Mouse (Mus musculus): ENCODE data around the gene Ssbp4.
A peak's percentile ranks its signal among the peaks of the same experiment; 100 is the strongest.
"Not testable (repeated sequence)": the region's sequence is repeated elsewhere in the genome, so short reads cannot be mapped to it uniquely, and the experiment has no call there.

The Ssbp4 gene

GRCm38 (mm10) chr8:70587955-70588354 lies 20.7 kb downstream of the Ssbp4 start:
- not testable (repeated sequence) for DNase-seq (ENCODE audit: low spot score in 2 of 2)

DNA sequence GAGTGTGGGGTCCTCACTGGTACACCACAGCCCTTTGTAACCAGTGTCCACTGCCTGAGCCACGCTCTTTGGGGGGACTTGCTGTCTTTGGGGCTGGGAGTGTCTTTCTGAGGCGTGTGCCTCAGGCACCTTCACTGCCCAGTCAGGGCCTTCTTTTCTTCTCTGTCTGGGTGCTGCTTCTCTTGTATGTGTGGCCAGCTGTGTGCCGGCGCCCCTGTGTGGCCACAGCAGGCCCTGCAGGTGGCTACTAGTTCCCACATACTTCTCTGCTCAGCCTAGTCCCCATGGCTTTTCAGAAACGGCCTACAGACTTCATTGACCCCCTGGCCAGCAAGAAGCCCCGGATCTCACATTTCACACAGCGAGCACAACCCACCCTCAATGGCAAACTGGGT lies 23.4 kb downstream of the Ssbp4 start:
- peak in 1 of 2 experiments; percentile 73 for DNase-seq (ENCODE audit: low spot score in 2 of 2)

DNA sequence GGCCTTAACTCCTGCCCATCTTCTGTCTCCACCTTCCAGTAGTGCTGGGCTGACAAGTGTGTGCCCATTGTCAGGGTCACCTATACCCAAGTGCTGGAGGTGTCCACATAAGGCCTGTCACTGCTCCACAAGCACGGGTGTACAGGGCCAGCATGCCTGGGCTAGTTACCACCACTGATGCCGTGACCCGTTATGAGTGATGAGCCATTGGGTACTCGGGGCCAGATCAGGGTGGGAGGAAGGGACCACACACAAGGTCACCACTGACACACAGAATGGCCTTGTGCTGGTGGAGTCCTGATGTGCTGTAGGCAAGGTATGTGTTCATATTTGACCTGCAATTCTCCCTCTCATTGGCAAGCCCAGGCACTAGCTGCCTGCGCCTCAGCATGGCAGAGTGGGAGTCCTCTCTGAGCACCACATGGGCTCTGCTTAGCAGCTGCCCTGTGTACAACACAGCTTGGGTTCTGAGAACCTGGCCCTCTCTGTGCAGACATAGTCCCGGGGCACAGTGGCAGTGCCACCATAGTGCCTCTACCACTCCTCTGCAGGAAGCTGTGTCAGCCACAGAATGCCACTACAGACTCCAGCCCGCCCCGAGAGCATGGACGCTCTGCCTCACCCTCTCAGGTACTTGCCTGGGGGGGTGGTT lies 23.9 kb downstream of the Ssbp4 start:
- DNase-seq (ENCODE audit: low spot score in 2 of 2), result no peak

DNA sequence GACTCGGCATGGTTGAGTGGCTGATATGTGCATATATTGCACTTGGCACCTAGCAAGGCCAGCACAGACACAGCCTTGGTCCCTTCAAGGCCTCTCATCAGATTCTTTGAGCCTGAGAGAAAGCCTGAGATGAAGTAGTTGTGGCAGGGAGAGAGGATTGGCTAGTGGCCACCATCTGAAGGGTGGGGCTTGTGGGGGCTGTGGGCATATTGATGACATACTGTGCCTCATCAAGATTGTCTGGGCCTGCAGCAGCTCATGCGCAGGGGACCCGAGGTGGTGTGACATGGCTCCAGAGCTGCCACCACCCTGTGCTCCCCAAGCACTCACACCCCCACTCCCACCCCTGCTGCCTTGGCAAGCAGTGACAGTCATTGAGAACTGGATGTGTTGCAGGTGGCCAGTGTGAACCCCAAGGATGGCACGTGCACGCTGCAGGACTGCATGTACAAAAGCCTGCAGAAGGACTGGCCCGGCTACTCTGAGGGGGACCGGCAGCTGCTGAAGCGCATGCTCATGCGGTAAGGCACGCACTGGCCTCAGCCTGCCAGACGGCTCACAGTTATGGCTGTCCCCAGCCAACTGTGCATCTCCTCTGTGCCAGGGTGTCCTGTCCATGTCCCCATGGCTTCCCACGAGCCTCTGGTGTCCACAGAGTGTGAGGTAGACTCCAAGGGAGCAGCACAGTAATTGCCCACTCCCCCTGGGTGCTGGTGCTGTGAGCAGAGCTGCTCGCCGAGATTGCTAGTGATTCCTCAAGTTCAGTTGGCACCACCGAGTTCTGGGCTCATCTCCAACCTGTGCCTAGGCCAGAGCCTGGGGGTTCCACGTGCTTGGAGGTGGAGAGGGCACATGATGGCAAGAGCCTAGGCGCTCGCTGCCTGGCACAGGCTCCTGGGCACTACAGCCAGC lies 24.9 kb downstream of the Ssbp4 start:
- DNase-seq (ENCODE audit: low spot score in 2 of 2), result peak in 1 of 2 experiments; percentile 68

DNA sequence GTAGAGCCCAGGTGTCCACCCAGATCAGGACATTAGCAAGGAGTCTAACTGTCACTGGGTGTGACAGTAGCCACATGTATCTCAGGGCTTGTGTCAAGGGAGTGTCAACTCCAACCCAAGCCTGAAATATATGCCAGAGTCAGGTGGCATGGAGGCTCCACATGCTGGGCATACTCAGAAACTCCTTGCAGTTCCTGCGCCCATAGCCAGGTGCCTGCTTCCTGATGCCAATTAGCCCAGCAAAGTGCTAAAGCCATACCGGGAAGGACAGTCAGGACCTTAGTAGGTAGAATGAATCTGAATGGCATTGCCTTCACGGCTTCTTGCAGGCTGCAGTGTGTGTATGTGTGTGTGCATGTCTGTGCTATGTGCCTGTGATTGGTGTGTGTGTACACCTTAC lies 31.5 kb downstream of the Ssbp4 start:
- DNase-seq (ENCODE audit: low spot score in 2 of 2), result no peak

DNA sequence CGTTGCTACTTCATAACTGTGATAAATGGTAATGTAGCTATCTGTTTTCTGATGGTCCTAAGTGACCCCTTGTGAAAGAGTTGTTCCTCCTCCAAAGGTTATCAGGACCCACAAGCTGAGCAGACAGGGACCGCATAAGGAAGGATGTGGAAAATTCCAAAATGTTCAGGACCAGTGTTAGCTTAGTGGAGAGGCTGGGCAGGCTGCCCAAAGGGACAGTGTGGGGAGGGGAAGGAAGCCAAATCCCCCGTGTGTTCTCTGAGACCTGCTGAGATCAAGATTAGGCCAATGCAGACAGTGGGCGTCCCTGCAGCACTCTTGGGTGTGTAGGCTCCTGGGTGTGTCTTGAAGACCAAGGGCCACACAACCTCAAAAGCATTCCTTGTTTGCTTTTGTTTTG lies 33.8 kb downstream of the Ssbp4 start:
- DNase-seq (ENCODE audit: low spot score in 2 of 2), result peak; percentile 67 to 80

GRCm38 (mm10) chr8:70574302-70574701 lies 34.4 kb downstream of the Ssbp4 start:
- no peak for DNase-seq (ENCODE audit: low spot score in 2 of 2)

GRCm38 (mm10) chr8:70570990-70571389 lies 37.7 kb downstream of the Ssbp4 start:
- DNase-seq (ENCODE audit: low spot score in 2 of 2), result peak; percentile 77 to 78

GRCm38 (mm10) chr8:70570360-70570759 lies 38.3 kb downstream of the Ssbp4 start:
- no peak for DNase-seq (ENCODE audit: low spot score in 2 of 2)

- peak in 1 of 2 experiments; percentile 56 for DNase-seq (ENCODE audit: low spot score in 2 of 2)
These were observed 43.1 kb downstream of the Ssbp4 start for GRCm38 (mm10) chr8:70565561-70565960.

- no peak for DNase-seq (ENCODE audit: low spot score in 2 of 2)
These were observed 43.9 kb downstream of the Ssbp4 start for GRCm38 (mm10) chr8:70564696-70565235.

GRCm38 (mm10) chr8:70563763-70564387 lies 44.8 kb downstream of the Ssbp4 start:
- no peak for DNase-seq (ENCODE audit: low spot score in 2 of 2)

DNA sequence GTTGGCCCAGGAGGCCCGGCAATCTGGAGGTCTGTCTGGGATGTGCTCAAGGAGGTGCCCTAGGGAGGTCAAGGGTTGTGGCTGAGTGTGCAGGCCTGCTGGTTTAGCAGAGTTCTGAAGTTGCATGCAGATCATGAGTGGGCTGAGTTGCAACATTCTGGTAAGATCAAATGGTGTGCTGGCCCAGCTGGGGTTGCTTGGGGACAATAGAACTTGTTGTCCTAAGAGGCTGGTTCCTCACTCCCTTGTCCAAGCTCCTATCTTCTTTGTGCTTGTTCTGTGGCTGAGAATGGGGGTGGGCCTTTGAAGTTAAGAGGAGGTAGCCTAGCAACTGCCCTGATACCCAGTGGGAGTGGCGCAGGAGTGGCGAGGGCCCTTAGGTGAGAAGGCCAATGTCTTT lies 45.9 kb downstream of the Ssbp4 start:
- peak; percentile 57 to 61 for DNase-seq (ENCODE audit: low spot score in 2 of 2)

- peak; percentile 86 to 89 for DNase-seq (ENCODE audit: low spot score in 2 of 2)
These were observed 46.7 kb downstream of the Ssbp4 start for GRCm38 (mm10) chr8:70561809-70562535.

- DNase-seq (ENCODE audit: low spot score in 2 of 2), result peak; percentile 34 to 50
These were observed 47.3 kb downstream of the Ssbp4 start for GRCm38 (mm10) chr8:70561357-70561756.

DNA sequence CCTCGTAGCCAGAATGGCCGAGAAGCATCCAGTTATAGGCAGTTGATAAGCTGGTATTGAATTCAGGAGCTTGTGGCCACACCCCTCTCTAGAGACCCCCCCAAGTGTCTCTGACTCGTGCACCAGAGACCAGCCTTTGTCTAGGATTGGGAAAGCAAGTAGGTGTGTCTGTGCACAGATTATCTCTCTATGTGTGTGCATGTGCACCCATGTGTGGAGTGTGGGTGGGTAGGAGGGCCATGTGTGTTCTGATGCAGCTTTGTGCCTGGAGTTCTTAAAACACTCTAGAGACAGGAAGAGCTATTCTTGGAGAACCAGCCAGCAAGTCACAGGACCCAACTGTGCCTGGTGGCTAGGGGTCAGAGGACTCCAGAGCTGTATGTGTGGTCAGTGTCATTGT lies 48.1 kb downstream of the Ssbp4 start:
- DNase-seq (ENCODE audit: low spot score in 2 of 2), result peak in 1 of 2 experiments; percentile 40

- peak; percentile 77 to 79 for DNase-seq (ENCODE audit: low spot score in 2 of 2)
These were observed 48.6 kb downstream of the Ssbp4 start for GRCm38 (mm10) chr8:70560096-70560495.

- DNase-seq (ENCODE audit: low spot score in 2 of 2), result no peak
These were observed 49.7 kb downstream of the Ssbp4 start for GRCm38 (mm10) chr8:70558983-70559382.

GRCm38 (mm10) chr8:70558334-70558733 lies 50.3 kb downstream of the Ssbp4 start:
- no peak for DNase-seq (ENCODE audit: low spot score in 2 of 2)

DNA sequence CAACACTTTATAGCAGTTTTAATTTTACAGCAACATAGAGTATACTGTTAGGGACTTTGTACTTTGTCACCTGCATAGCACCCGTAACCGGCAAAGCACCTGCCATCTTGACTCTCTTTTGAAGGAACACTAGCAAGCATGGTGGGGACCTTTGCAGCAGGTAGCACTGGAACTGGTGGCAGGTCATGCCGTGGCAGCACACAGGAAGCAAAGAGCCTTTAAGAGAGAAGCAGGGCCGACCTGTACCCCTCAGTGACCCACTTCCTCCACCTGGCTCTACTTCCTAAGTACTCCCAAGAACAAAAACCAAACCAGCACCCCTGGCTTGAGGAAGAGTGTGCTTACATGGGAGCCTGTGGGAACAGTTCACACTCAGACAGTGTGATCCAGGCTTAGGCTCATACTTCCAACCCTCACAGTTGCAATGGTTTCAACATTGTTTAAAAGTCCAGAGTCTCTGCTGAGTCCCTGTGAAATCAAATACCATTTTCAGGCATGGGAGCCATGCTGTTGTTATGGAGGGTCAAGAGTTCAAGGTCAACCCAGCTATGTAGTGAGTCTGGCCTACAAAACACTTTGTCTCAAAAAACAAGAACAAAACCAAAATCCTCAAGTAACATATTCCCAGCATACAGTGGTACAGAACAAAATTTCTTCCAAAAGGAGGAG lies 53.5 kb downstream of the Ssbp4 start:
- DNase-seq (ENCODE audit: low spot score in 2 of 2), result no peak

DNA sequence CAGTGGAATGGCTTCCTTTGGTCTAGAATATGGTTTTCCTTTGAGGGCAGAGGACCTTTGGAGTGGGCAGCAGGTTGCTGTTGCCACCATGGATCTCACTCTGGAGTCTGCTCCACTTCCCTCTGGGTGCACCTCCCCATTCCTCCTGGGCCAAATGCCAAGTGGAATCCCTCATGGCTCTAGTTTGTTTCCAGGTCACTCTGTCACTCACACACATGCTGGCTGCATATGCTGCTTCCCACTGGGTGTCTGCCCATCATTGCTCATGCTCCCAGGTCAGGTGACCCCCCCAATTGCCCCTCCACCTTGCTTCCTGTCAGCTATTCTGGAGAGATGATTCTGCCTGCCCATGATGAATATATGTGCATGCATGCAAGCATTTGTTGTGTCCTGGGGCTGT lies 54.9 kb downstream of the Ssbp4 start:
- DNase-seq (ENCODE audit: low spot score in 2 of 2), result peak; percentile 72 to 78

All from heart, adult 9 months (tissue).